Mouse (Mus musculus) ovary, postnatal 10 days (tissue): ENCODE measurements around the gene Slco2a1.

ENCODE experiments used
- DNase-seq: peaks from one replicate; pipeline ENCODE4 v3.0.0; 2022; ENCODE audit warnings: low spot score

The Slco2a1 gene

DNA sequence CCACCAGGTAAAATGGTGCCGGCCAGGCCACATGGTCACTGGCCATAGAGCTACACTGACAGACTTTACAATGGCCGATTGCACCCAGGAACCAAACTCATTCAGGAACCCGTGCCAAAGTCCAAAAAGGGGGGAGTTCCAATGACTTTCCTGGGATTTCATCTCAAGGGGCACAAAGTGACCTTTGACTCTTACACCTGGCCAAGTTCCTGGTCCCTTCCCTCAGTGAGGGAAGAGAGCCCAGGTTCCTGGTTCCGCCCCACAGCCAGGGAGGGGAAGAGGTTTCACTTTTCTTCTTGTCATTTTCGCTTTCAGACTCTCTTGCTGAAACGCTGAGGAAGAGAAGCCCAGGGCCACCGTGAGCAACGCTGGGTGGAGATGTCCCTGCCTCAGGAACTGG is at the start of gene Slco2a1:
Slco2a1 (plus strand) TSS at position 251 of the 400 bp plus-strand sequence.
- DNase-seq: no peak

DNA sequence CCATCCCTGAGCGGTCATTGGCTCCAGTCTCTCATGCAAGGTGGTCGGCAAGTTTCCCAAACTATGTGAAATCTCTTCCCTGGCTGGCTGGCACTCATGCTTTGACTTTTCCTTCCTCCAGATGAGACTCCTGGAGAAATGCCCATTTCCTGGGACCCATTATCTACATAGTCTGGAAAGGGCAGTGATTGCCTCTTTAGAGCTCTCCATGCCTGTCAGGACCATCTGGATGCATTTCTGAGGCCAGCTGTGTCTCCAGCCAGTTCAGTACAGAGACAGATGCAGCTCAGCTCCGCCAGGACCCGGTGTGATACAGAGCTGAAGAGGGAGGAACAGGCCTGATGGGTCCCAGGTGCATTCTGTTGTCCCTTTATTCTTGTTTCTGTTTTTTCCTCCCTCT is 46.3 kb upstream of the Slco2a1 start:
- no peak for DNase-seq

DNA sequence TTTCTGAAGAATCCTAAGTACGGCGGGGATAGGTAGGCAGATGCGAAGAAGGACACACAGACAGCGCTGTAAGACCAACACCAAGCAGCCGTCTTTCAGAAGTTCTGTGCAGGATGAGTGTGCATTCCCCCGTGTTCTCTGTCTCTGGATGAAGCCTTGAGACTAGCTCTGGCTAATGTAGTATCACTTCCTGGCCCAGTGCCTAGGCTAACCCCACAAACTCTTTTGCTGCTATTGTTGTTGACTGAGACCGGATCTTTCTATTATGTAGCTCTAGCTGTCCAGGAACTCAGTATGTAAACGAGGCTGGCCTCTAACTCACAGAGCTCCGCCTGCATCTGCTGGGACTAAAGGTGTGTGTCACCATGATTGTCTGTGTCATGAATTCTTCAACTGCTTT is 43.6 kb upstream of the Slco2a1 start:
- no peak for DNase-seq

DNA sequence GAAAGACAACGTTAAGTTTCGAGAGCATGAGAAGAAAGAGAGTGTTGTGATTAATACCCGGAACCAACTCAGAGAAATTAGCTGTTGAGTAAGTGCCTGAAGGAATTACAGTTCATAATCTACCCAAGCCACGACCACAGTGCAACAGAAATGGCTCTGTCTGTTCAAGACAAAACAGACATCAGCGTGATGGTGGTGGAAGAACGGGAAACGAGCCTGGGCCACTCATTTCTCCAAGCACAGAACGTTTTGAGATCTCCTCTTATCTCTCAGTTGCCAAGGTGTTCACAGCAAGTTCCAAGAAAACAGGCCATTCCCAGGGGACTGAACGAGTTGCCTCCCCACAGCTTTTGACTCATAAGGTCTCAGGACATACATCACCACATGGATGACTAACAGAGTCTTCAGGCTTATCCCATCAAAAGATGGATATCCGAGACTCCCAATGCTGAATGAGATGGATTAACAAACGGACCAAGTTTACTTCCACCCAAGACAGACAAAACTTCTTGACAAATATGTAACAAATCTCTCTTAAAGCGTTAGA is 42.0 kb upstream of the Slco2a1 start:
- DNase-seq: no peak

DNA sequence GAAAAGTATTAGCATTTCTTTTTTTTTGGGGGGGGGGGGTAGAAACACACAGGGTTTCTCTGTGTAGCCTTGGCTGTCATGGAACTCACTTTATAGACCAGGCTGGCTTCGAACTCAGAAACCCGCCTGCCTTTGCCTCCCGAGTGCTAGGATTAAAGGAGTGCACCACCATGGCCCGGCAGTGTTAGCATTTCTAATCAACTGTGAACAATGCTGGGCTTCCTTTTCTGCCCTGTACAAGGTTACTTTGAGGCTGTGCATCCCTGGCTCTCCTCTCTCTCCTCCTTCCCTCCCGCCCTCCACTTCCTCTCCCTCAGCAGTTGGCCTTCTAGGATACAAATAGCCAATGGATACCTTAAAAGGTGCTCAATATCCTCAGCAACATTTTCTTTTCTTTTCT is 39.8 kb upstream of the Slco2a1 start:
- no peak for DNase-seq

DNA sequence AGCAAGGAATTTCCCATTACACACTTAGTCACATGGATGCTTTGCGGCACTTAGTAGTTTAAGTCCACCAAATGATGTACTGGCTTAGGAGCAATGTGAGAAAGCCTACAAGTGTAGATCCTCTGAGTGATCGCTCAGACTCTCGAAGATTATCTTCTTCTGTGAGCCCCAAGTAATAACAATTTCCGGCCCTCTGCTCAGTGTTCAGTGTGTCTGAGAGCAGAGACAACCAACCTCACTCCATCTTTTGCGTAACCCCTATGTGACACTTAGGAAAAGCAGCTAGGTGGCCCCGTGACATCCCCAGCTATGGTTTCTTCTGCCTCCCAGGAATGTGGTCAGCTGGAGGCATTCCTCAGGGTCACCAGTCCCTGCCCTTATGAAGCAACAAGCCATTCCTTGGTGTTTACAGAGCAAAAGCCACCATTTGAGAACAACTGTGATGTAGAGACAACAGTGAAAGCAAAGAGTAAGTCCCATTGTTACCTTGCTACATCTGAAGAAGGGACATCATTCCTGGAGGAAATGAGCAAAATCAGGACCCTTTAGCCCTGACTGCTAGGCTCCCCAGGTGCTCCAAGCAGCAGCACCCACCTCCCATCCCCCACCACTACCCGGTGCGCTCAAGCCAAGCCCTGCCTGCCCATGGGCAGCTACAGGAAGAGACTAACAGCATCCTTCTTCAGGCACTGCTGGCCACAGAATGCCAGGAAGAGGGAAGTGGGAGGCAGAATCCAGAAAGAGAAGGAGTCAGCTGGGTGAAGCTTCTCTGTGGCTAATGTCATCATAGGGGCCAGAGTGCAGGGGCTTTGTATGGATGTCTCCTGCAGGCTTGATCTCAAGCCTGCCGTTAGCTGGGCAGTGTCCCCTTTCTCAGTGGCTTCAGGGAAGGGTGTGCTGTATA is 37.2 kb upstream of the Slco2a1 start:
- no peak for DNase-seq

DNA sequence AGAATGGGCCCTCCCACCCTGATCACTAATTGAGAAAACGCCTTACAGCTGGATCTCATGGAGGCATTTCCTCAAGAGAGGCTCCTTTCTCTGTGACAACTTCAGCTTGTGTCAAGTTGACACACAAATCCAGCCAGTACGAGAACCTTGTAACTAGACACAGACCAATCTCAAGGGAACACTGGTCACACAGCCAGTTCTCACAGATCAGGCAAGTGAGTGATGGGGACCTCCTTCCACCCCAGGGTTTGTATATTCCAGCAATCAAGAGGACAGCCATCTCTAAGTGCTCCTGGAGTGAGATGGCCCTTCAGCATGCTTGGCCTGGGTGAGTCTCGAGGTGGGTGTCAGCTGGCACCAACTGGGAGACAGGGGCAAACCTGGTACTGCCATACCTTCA is 32.6 kb upstream of the Slco2a1 start:
- no peak for DNase-seq

DNA sequence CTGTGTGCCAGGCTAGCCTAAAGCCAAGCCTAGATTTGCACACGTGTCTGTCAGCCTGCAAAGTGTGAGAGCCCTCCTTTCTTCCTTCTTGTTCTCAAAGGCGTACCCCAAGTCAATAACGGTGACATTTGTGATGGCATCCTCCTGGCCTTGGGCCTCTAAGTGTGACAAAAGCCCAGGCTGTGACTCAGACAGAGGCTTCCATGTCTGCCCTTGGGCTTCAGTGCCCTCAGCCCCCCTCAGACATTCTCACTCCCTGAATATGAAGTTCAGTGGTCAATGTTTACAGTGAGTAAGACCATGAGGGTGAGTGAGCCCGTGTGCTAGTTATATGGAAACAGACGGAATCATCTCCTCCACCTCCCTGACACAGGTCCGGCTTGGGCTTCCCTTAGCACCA is 29.8 kb upstream of the Slco2a1 start:
- DNase-seq: no peak

DNA sequence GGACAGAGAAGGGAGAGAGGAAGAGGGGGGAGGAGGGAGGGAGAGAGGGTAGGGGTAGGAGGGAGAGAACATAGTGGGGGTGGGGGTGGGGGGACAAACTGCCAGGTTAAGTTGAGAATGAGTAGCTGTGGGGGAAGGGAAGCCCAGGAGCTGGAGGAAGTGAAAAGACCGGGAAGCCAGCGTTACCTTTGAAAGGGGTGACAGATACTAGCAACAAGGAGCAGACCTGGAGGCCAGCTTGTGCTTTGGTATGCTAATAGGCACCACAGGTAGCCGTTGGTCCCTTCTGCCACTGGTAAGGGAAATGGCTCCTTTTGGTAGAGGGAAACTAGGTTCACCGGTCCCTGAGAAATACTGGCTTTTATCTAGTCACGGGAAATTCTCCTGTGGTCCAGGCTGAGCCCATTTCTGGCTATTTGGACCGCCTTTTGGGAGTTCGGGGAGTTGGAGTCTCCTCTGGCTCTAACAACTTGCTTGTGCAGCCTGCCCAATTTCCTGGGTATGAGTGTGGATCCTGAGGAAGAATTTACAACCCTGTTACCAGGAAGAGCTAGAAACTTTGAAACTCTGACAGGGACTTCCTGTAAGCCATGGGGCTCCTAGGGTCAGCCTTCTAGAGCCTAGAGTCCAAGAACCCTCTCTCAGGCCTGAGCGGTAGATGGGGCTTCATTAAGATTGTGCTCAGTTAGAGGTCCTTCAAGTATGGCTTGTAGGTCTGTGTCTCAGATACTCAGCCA is 27.0 kb upstream of the Slco2a1 start:
- DNase-seq: no peak

DNA sequence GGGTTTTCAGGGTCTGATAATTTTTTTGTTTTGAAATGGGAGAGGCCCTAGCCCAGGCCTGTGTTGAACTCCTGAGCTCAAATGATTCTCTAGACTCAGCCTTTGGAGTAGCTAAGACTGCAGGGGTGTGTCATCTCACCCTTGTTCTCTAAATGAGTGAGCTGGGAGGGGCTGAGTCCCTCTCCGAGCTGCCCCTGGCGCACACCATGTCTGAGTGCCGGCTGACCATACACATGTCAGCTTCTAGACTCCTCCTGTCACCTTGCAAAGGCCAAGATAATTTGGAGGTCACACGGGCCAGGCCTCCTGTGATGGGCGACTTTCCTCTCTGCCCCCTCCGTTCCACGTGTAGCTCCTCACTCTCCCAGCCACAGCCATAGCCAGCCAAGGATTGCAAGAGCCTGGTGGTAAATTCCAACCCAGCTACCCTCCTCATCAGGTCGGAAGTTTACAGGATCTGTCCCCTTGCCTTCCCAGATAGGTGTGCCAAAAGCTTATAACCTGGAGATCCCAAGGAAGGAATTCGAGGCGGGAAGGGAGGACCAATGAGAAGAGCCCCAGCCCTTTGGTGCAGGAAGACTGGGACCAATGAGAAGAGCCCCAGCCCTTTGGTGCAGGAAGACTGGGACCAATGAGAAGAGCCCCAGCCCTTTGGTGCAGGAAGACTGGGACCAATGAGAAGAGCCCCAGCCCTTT is 26.3 kb upstream of the Slco2a1 start:
- no peak for DNase-seq

DNA sequence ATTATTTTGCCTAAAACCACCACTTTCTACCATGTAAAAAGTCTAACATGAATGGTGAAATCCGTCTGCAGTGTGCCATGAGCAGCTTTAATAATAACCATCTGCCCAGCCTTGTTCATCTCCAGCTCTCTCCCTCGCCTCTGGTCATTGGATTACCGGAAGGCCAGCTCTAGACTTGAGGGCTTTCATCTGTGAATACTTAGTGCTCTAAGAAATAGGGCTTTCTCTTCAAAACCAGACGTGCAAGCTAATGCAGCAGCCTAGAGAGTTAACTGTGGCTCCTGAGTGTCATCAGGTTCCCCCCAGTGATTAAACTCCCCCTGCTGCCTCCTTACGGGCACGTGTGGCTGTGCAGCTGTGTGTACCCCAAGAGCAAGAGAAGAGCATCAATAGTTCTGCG is 25.2 kb upstream of the Slco2a1 start:
- DNase-seq: no peak

DNA sequence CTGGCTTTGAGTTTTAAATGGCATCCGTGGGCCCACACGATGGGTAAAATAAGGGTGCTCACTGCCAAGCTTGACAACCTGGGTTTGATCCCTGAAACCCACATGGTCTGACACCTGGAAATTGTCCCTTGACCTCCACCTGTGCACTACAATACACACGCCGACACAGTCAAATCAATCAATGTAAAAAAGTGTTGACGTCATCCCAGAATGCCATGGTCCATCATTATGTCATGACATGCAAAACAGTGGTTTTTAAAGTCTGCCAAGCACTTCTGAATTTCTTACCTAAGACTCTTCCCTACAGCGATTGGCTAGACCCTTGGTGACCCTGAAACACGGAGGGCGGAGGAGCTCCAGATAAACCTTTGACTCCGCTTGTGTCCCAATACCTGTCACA is 23.9 kb upstream of the Slco2a1 start:
- DNase-seq: no peak

DNA sequence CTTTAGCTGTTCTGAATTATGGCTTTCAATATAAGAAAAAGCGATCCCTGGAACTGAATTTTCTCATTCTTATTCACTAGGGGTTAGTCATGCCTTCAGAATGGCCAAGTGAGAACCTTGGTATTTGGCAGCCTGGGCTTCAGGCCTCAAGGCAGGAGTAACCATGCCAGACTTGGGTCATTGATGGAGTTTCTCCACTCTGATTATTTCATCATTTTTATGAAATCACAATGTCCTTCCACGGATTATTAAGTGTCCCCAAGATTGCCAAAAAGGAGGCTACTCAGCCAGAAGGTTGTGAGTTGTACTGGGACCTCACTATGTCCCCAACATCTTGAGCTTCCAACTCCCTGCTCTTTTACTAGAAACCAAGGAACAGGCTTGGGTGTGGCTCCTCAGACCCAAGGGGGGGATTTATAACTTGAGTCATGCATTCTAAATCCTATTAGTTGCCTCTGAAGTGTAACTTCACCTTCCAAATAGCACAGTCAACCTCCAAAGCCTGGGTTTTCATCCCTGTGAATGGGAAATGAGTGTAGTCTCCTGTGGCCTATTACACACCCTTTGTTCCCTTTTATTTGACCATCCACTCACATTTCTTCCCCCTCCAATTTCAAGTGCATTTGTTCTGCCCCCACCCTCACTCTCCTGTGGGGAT is 16.0 kb upstream of the Slco2a1 start:
- DNase-seq: no peak

DNA sequence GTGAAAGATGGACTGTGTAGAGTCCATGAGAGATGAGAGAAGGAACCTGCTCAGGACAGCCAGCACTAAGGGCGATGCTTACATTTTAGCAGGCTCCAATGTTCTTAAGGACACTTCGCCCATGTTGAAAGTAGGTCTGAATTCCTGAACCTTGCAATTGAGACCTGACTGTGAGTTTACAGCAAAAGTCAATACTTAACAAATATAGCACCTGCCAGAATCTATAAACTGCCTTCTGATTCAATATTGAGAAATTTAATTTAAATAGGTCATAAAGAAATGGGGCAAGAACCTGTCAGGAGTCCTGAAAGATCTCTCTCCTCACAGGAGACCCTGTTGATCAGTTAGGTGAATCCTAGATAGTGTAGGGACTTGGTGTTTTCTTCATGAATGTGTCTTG is 12.6 kb upstream of the Slco2a1 start:
- DNase-seq: no peak

DNA sequence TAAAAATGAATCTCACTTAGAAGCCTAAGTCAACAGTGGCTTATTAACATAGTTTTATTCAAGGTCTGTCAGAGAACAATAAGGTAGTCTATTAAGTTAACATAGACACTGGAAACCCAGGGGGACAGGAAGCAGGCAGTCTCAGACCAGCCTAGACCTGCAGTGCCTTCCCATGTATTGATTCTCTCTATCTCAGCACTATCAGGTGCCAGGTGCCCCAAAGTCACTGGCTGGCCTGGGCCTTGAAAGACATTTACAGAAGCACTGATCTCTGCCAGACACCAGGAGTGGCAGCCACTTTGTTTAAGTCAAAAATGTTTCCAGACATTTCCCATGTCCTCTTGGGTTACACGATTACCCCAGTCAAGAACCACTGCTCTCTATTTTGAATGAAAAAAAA is 11.4 kb upstream of the Slco2a1 start:
- DNase-seq: no peak

DNA sequence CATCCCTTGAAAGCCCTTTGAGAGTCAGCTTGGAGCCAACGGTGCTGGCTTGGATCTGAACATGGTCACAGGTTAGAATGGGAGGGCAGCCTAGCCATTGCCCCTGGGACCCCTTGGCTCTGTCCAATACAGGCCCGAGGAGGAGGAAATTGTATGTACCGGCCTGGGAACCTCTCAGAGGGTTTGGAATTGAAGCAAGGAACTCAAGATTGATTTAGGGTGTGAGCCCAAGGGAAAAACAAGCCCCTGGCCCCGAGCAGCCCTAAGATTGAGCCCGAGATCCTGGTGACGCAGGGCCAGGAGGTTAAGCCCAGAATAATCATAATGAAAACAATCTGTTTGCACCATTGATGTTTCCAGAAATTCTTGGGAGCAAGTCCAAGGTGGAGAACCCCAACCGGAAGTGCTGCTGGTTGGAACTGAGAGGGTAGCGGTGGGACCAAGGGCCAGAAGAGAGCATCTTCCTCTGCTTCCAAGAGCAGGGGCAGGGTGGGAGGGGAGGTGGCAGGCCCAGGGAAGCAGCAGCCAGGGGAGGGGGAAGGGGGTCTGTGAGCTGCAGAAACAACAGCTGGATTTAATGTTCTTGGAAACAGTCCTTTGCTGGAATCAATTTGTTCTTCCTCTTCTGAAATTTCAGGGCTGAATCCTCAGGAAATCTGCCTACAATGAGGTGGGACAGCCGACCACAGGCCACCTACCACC is 10.6 kb upstream of the Slco2a1 start:
- DNase-seq: no peak

DNA sequence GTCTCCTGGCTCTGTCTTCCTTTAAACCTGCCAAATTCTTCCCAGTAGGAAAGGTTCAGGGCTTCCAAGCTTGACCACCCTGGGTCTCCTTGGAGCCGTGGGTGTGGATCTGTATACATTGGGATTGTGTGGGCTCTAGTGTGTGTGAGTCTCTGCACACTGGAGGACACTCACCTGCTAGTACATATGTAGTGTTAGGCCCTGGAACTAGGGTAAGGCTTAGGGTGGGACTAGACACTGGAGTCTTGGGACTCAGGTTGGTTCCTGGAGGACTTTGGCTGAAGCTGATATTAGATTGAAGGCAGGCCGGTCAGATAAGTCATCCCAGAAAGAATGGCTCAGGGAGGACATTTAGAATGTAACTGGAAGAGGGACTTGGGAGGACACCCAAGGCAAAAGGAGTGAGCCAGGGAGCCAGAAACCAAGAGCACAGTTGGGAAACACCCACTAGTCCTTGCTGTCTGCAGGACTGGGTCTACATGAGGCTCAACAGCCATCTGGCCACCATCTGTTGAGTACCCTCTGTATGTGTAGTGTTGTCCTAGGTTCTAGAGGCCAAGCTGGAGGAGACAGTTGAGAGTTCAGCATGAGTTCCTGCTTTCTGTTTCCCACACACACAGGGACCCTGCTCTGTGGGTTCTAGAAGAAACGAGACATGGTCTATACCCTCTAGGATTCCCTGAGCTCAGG is 9.4 kb upstream of the Slco2a1 start:
- no peak for DNase-seq

DNA sequence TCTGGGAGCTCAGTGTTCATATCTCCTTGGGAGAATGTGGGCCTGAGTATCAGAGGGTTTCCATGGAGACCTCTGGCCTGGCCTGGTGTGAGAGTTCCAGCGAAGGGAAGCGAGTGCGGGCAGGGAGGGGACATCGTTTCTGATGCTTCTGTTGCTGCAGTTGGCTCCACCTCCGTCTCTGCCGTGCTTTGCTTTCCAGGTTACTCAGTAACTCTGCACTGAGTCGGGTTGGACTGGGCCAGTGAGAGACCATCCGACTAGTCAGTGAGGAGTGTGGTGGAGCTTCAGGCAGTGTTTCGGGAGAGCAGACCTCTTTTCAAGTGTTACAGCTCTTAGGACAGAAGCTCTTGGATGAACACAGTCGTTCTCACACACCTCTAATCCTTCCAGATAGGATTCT is 8.6 kb upstream of the Slco2a1 start:
- DNase-seq: no peak

DNA sequence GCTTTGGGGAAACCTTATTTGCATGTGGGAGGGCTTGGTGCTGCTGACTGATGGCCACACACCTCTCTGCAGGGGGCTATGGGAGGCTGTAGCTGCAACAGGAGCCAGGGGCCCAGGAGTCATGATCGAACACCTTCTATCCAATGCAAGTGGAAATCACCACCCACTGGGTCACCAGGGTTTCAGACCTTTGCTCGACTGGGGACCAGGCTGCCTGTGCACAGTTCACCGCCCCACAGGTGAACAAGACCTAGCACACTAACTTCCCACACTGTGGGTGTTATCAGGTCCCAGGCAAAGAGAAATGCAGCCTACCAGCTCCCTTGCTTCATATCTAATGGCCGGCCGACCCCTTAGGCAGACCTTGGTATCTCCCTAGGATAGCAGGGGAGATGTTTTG is 8.1 kb upstream of the Slco2a1 start:
- DNase-seq: no peak

DNA sequence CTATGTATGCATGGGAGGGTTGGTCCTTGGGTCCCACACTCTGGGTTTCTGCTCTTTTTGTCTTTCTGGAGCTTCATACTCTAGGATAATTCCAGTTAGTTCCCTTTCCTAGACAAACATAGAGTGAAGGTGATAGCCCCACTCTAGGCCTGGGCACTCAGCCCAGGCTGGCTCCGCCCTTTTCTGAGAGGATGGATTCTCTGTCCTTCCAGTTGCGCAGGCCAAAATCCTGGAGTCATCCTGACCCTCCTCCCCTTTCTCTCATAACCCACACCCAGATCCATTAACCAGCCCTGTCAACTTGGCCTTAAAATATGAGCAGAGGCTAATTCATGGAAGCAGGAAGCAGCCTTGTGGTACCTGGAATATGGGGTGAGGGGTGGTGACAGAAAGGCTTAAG is 6.7 kb upstream of the Slco2a1 start:
- DNase-seq: no peak

DNA sequence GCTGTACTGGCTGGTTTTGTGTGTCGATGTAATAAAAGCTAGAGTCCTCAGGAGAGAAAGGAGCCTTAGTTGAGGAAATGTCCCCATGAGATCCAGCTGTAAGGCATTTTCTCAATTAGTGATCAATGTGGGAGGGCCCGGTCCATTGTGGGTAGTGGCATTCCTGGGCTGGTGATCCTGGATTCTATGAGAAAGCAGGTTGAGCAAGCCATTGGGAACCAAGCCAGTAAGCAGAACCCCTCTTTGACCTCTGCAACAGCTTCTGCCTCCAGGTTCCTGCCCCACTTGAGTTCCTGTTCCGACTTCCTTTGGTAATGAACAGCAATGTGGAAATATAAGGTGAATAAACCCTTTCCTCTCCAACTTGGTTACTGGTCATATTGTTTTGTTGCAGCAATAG is 6.1 kb upstream of the Slco2a1 start:
- no peak for DNase-seq
